Mouse (Mus musculus): ENCODE measurements around the gene Casq1.

GRCm38 (mm10) chr1:172247216-172247615 lies 27.5 kb upstream of the Casq1 start:
- TF ChIP-seq CTCF (IDR thresholded peaks at IDR 0.05; ENCODE audit: low read depth, low read length) (no peak), POLR2A (IDR thresholded peaks at IDR 0.05; ENCODE audit: borderline replicate concordance, low read depth, low read length) (no peak)

Measured in bone marrow macrophage, adult 2 months (primary cell).